Mouse (Mus musculus): Measurements from ENCODE around the gene Apba1.
A peak's percentile ranks its signal among the peaks of the same experiment; 100 is the strongest.

Gene Apba1

DNA sequence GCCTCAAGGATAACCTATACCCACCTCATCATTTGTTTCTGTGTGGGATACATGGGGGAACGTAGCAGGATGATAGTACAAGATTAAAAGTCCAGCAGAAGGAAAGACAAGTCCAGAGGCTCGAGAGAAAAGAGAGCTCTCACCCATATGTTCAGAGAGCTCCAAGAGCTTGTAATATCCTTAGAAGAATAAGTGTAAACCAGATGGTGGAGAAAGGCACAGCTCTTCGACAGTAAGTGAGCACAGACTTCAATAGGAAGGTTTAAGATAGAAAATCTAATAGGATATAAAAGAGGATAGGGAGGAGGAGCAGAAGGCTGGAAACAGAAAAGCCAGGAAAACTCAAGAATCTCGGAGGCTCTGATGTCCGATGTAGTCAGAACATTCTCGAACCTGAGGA lies 115.8 kb downstream of the Apba1 start:
- no peak for DNase-seq (ENCODE audit: low read depth, low spot score)

DNA sequence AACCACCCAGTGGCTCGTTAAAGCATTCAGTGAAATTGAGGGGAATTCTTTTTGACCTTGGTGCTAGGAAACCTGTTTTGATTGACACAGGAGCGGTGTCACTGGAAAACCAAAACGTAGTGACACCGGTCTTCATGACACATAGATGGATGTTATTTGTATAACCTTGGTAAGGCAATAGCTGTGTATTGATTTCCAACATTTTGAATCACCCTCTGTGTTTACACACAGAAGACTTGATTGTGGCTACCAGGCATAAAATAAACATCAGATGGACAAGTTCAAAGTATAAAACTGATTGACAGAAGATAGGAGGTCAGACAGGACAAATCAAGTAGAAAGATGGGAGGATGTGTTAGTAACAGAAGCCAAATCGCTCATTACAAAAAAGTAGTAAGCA lies 117.1 kb downstream of the Apba1 start:
- DNase-seq (ENCODE audit: low read depth, low spot score), result no peak

DNA sequence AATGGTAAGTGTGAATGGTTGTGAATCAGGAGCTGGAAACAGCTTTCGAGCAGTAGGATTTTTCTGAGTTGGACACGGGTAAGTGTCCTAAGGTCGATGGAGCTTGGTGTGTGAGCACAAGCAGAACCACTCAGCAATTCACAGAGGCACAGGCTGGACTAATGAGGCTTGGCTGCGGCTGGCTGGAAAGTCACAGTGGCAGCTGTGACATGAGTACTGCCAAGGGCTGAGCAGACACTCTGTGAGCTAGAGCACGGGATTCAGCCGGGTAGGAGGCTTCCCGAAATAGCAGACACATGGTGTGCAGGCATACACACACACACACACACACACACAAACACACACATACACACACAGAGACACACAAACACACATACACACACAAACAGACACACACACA lies 121.2 kb downstream of the Apba1 start:
- no peak for DNase-seq (ENCODE audit: low read depth, low spot score)

DNA sequence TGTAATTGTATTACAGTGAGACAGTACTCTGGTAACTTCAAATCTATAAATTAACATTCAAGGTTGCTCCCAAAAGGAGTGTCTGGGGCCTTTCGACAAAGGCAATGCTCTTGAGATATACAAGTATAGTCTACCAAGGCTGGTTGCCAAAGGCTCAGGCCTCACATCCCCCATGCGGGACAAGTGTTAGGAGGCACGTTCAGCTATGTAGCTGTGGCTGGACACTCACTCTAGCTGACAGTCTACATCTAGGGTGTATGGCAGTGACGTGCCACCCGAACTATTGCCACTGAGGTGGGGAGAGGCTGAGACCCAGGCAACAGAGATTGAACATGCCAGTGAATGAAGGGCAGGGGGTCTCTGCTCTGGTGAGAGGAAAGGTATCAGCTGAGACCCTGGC lies 127.5 kb downstream of the Apba1 start:
- no peak for DNase-seq (ENCODE audit: low read depth, low spot score)

DNA sequence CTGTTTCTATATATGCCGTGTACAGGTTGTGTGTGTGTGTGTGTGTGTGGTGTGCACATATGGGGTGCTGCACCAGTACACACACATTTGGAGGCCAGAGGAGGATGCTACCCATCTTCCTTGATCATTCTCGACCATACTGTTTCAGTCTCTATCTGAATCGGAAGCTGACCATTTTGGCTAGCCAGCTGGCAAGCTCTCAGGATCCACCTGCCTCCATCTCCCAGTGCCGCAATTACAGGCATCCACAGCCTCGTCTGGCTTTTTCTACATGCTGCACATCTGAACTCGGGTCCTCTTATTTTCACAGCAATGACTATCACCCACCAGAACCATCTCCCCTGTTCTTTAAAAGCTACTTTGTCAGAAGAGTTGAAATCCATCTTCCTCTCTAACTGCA lies 132.7 kb downstream of the Apba1 start:
- DNase-seq (ENCODE audit: low read depth, low spot score), result no peak

DNA sequence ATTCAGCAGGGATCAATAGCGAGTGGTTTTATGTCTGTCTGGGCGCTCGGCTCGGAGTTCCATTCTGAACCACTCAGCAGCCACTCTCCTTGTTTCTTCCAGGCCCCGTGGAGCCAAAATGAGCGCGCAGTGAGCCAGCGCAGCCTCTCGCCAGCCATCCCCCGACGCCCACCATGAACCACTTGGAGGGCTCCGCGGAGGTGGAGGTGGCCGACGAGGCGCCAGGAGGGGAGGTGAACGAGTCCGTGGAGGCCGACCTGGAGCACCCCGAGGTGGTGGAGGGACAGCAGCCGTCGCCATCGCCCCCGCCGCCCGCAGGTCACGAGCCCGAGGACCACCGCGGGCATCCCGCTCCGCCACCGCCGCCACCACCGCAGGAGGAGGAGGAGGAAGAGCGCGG lies 133.9 kb downstream of the Apba1 start:
- DNase-seq (ENCODE audit: low read depth, low spot score), result no peak

DNA sequence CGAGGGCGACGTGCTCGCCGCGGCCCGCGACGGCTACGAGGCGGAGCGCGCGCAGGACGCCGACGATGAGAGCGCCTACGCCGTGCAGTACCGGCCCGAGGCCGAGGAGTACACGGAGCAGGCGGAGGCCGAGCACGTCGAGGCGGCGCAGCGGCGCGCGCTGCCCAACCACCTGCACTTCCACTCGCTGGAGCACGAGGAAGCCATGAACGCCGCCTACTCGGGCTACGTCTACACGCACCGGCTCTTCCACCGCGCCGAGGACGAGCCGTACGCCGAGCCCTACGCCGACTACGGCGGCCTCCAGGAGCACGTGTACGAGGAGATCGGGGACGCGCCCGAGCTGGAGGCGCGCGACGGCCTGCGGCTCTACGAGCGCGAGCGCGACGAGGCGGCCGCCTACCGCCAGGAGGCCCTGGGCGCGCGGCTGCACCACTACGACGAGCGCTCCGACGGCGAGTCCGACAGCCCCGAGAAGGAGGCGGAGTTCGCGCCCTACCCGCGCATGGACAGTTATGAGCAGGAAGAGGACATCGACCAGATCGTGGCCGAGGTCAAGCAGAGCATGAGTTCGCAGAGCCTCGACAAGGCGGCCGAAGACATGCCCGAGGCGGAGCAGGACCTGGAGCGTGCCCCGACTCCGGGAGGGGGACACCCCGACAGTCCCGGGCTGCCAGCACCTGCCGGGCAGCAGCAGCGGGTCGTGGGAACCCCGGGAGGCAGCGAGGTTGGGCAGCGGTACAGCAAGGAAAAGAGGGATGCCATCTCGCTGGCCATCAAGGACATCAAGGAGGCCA lies 134.6 kb downstream of the Apba1 start:
- peak; percentile 42 for DNase-seq (ENCODE audit: low read depth, low spot score)

DNA sequence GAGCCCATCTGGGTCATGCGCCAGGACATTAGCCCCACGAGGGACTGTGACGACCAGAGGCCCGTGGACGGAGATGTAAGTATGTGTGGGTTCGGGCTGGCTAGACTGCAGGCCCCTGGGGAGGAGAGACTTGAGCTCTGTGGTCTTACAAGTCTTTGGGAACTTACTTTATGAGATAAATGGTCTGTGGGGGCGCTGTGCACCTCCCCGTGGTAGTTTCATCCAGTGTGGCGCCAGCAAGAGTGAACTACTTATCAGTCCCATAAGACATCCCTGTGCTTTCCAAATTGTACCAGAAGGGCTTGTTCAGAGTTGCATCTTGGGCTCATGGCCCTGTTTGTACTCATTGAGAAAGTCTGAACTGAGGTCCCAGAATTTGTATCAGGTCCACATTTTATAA lies 135.3 kb downstream of the Apba1 start:
- DNase-seq (ENCODE audit: low read depth, low spot score), result no peak

DNA sequence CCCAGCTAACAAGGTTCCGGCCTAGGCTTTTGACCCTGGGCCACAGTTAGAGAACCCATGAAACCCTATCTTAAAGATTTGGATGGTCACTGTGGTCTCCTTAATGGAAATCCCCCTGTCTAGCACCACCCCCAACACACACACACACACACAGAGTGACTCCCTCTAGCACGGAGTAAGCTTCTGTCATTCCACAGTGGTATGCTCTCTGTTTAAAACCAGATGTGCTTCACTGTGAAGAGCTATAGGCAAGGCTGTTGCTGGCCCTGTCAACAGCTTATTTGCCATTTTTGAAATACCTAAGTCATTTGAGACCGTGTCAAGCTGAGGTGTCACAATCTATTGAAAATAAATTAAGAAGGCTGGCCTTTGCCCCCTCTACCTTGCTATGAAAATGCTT lies 136.1 kb downstream of the Apba1 start:
- DNase-seq (ENCODE audit: low read depth, low spot score), result peak; percentile 61

DNA sequence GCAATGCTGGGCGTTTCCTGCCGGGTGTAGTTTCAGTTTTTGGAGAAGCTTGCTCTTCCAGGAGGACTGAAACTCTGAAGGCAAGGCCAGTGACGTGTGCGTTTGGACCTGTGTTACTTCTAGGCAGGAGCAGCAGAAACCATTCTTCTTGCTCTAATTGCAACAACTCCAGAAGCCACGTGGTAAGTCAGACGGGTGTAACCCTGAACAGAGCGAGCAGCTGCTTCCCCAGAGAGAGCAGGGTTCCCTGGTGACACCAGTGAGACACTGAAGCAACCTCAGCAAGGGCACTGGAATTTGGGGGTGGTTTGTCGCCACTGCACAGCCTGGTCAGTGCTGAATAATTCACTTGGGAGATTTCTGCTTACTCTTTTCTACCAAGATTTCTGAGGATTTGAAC lies 138.2 kb downstream of the Apba1 start:
- DNase-seq (ENCODE audit: low read depth, low spot score), result no peak

DNA sequence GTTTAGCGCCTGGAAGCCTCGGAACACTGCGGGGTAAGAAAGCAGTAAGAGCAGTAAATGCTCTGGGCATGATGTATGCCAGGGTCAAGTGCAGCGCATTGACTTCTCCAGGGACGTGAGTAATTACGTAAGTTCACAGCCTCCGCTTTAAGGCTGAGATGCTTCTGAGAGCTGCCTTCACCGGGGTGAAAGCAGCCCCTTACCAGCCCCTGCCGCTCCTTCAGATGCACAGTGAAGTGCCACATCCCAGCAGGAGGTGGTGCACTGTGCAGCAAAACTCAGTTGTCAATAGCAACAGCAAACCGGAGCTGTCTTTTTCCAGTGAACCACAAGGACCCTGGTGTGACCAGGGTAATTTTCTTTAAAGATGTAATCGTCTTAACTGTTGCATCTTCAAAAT lies 139.8 kb downstream of the Apba1 start:
- DNase-seq (ENCODE audit: low read depth, low spot score), result no peak

DNA sequence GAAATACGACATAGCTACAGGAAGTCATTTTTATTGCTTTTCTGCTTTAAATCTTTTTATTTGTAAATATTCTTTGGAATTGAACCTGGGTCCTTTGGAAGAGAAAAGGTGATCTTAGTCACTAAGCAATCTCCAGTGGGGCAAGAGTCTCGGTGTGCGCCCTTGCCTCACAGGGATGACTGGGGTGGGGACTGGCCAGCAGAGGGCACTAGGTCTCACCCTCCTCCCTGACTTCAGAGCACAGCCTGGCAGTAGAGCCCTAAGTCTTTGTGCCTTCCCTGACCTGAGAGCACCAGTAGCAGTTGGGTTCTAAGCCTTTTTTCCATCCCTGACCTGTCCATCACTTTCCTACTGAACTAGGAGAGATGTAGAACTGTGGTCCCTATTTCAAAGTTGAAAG lies 142.5 kb downstream of the Apba1 start:
- DNase-seq (ENCODE audit: low read depth, low spot score), result no peak

DNA sequence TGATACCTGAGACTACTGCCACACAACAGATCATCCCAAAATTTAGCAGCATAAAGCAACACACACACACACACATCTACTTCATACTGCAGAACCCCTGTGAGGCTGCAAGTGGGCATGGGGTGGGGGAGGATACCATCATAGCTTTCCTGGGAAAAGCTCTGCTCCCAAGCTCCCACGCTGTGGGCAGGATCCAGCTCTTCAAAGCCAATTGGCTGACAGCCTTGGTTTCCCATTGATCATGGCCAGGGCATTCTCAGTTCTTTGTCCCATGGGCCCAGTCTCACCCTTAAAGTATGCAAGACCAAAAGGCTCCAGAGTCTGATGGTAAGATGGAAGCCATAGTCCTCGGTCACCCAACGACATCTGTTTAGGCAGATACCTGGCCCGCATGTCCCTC lies 143.1 kb downstream of the Apba1 start:
- DNase-seq (ENCODE audit: low read depth, low spot score), result no peak

DNA sequence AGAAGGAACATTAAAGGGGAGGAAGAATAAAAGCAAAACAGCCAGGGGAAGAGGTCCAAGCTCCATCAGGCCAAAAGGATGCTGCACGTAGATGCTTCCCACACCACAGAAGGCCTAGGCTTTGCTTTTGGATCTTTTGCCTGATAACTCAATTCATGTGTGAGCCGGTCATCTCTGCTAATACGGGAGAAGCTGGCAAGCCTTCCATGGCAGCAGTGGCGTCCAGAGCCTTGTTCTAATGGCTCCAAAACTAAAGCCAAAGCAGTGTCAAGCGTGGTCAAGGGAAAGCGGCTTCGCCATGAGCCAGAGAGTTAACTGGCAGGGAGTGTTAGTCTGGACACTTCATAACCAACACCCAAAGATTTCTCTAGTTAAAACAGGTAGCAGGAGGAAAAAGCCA lies 144.4 kb downstream of the Apba1 start:
- no peak for DNase-seq (ENCODE audit: low read depth, low spot score)

DNA sequence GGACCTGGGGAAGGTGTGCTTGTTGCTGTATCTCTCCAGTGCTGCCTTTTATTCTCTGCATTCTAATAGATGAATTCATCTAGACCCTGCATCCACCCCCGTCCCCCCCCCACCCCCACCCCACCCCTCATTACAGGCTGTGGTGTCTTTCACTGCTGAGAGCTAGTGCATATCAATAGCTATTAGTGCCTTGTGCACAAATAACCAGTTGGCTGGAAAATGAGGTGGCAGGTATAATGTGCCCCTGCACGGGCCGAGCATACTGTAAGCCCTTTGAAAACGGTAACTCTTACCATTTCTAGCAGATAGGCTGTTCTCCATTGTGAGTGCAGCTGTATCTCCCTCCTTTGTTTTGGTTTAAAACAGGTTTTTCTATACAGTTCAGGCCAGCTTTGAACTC lies 146.2 kb downstream of the Apba1 start:
- DNase-seq (ENCODE audit: low read depth, low spot score), result no peak

DNA sequence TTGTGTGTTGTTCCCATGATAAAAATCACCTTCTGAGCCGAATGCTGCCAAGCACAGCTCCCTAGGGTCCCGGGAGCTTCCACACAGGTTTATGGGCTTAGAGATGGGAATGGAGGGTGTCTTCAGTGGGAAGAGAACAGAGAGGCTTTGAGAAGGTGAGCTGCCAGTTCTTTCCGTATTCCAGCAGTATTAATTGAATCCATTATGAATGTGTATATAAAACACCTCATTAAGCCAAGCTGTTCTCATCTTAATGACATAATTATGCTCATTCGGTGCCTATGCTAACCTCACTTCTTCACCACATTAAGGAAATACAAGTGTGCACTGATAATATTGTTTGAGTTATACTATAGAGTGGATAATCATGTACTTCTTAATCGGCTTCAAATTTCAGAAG lies 147.1 kb downstream of the Apba1 start:
- no peak for DNase-seq (ENCODE audit: low read depth, low spot score)

DNA sequence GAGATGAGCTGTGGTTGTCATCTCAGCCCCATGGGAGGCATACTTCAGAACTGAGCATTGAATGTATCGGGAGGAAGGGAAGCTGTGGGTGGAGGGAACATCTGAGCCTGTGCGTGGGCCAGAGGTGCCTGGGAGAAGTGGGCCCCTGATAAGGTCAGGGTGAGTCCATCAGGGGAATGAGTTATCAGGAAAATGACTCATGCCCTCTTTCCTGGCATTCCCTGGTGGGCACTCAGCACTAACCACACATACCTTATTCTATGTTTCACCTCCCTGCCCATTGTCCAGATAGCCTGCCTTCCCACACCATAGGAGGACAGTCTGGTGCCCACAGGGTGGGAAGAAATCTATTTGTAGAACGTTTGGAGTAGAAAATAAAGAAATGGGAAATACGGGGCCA lies 151.7 kb downstream of the Apba1 start:
- DNase-seq (ENCODE audit: low read depth, low spot score), result no peak

DNA sequence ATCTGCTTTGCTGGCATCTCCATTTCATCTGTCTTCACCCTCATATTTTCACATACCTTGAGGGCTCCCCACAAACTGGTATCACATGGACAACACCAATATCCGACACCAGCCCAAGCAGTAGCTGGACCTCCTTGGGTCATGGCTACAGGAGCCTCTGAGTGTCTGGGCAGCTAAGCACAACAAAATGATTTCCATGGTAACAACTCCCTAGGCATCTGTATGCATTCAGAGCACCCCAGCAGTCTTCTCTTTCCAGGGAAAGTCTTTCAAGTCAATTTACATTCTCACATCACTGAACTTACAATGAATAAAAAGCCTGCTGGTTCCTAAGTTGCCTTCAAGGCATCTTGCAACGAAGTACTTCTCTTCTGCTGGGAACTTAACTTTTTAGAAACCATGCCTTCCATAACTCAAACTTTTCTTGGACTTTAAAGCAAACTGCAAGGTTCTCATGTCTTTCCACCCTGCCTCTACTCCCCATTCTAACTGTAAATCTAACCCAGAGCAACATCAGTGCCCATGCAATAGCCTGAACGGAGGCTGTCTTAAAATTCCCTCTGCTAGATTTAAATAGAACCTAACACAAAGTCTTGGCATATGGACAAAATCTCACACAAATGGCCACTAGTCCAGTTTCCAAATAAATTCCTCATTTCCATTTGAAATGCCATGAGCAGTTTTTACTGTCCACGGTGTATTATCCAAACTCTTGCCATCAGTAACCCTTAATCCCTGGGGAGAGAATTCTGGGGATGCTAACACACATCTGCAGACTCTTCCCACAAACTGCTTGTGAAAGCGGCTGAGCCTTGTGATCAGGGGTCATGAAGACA lies 160.9 kb downstream of the Apba1 start:
- no peak for DNase-seq (ENCODE audit: low read depth, low spot score)

DNA sequence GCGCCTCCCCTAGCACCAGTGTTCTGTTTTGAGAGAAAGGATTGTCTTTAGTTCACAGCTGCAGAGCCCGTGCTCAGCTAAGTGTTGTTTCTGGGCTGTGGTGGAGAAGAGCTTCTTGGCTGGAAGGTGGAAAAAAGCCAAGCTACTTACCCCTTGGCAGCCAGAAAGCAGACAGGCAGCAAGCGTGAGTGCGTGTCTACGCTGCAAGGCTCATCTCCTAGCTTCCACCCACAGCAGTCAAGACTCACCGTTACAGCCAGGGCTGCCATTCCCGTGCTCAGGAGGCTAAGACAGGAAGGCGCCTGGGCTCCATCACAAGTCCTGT lies 161.5 kb downstream of the Apba1 start:
- DNase-seq (ENCODE audit: low read depth, low spot score), result no peak

DNA sequence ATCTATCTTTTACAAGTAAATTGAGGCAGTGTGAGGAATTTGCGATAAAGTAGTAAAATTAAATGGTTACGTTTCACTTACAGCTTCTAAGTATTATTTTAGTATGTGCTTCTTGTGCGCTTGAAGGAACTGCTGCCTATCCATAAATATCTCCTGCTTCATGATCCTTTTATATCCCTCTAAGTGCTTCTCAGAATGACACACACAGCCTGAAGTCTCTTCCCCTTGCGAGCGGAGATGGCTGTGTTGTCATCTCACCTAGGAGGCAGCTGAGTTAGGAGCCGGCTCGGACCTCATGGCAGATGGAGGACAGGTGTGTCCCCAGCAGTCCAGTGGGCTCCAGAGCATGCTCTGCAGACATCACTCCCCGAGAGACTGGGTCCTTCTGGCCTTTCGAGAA lies 163.9 kb downstream of the Apba1 start:
- DNase-seq (ENCODE audit: low read depth, low spot score), result no peak

DNA sequence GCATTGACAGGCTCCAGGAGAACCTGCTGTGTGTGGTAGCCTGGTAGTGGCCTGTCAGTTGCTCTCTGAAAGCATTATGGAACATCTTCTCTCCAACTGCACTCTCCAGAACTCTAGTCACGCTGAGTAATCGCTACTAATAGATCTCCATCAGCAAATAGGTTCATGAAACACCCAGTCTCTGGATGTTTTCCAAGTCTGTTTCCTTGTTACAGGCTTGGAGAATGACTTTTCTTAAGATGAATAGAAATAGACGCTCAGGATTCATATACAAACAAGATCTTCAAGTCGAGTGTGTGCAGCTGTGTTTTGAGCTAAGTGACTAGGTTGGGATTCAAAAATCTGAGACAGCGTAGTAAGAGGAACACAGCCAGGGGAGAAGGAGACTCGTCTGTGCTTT lies 165.4 kb downstream of the Apba1 start:
- DNase-seq (ENCODE audit: low read depth, low spot score), result no peak

DNA sequence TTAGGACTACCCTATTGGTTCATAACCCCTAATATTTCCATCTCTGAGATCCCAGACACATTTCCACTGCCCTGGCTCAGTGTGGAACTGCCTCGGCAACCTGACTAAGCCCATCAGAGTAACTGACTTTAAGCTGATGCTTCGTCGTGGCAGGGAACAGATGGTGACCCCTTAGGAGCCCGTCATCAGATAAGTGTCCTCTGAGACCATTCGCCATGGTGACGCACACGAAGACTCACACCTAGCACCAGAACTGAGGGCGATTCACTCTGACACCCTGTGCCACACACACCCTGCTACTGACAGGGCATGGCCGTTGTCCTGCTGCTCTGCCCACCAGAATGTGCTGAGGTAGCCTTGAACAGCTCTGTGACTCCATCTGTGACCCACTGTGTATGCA lies 166.1 kb downstream of the Apba1 start:
- no peak for DNase-seq (ENCODE audit: low read depth, low spot score)

DNA sequence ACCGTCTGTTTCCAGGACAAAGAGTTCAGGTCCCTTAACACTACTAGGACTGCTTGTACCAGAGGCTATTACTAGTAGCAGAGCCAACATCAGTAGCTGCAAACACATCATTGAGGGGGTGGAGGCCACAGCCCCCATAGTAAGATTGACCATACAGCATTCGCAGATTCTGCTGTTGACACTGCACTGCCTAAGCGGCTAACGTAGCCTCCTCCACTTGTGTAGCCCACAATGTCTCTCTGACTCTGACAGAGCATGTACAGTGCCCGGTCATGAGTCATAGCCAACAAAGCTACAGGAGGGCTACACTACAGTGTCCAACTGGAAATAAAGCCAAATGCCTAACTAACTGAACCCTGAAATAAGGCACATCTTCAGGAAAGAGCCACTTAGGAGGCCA lies 166.9 kb downstream of the Apba1 start:
- DNase-seq (ENCODE audit: low read depth, low spot score), result no peak
